8 mouse cellular contexts compared by ENCODE assay signal in genomic region chr4:141272878-141273277, GRCm38 (mm10). TPM values are rescaled to one million over a fixed set of nuclear protein-coding genes. Genes with fewer than 3 reads are reported as not detected.
DNase-seq lines count a peak whose midpoint lies in the region; ATAC-seq and TF ChIP-seq lines count a peak whose summit lies in the region.

No protein-coding gene starts in this region.

- peak overlapping the region; percentile 62 for H3K4me2 ChIP-seq in heart, embryonic 13.5 days
- H3K4me2 ChIP-seq in hindbrain, embryonic 11.5 days (replicated peaks; ENCODE audit: low read depth, low read length) = peak overlapping the region; percentile 21; the same call in 1 of the 2 replicates
- H3K4me2 ChIP-seq in lung, postnatal 0 days (replicated peaks; ENCODE audit: low read depth, low read length) = peak overlapping the region; percentile 44

- peaks cover 39% of the 10 kb centered on the region for H3K4me1 ChIP-seq in heart, embryonic 13.5 days
- H3K4me1 ChIP-seq in hindbrain, embryonic 11.5 days (replicated peaks; ENCODE audit: control insufficient read depth, insufficient read depth, low read length) = peaks cover 9% of the 10 kb centered on the region; the same call in 1 of the 2 replicates
- peaks cover 10% of the 10 kb centered on the region; the same call in 1 of the 2 replicates for H3K4me1 ChIP-seq in lung, postnatal 0 days (ENCODE audit: insufficient read depth, low read depth, low read length)

- H3K27me3 ChIP-seq in heart, embryonic 13.5 days (replicated peaks) = no peaks in the 10 kb centered on the region
- H3K27me3 ChIP-seq in hindbrain, embryonic 11.5 days (ENCODE audit: control insufficient read depth, insufficient read depth, low read length) = peaks cover 10% of the 10 kb centered on the region
- no peaks in the 10 kb centered on the region for H3K27me3 ChIP-seq in lung, postnatal 0 days (replicated peaks; ENCODE audit: insufficient read depth, low read length)
- H3K27me3 ChIP-seq in splenic B cell, adult 2 months (ENCODE audit: control insufficient read depth, insufficient read depth, low read length, poor library complexity, severe bottlenecking) = no peaks in the 10 kb centered on the region

- H3K9me3 ChIP-seq in heart, embryonic 13.5 days = no peaks in the 10 kb centered on the region
- no peaks in the 10 kb centered on the region for H3K9me3 ChIP-seq in hindbrain, embryonic 11.5 days (ENCODE audit: control insufficient read depth, low read length)
- H3K9me3 ChIP-seq in lung, postnatal 0 days (ENCODE audit: low read length) = no peaks in the 10 kb centered on the region

- no peak for ATAC-seq in heart, embryonic 13.5 days (ENCODE audit: extremely low read depth, insufficient number of reproducible peaks, low FRiP score, low TSS enrichment)
- ATAC-seq in activated CD4-positive, CD25-positive, alpha-beta regulatory T cell, adult 4 months = peak; percentile 82
- no peak for ATAC-seq in hindbrain, embryonic 11.5 days (ENCODE audit: low FRiP score)
- ATAC-seq in lung, postnatal 0 days = peak; percentile 39

- H3K36me3 ChIP-seq in heart, embryonic 13.5 days = no peaks in the 10 kb centered on the region
- H3K36me3 ChIP-seq in hindbrain, embryonic 11.5 days (ENCODE audit: control insufficient read depth, insufficient read depth, low read length) = no peaks in the 10 kb centered on the region
- no peaks in the 10 kb centered on the region; the same call in 1 of the 2 replicates for H3K36me3 ChIP-seq in lung, postnatal 0 days (ENCODE audit: insufficient read depth, low read length)
- no peaks in the 10 kb centered on the region for H3K36me3 ChIP-seq in splenic B cell, adult 2 months (ENCODE audit: control insufficient read depth, insufficient read depth, low read length, poor library complexity, severe bottlenecking)

- DNase-seq in heart, postnatal 25 days (ENCODE audit: low spot score) = no peak
- DNase-seq in hindbrain, embryonic 11.5 days (ENCODE audit: low spot score) = no peak
- peak; percentile 90 for DNase-seq in lung, postnatal 0 days (ENCODE audit: low spot score)
- peak; percentile 69 for DNase-seq in splenic B cell, adult 2 months (ENCODE audit: low read depth, low spot score)
- DNase-seq in retina, embryonic 14.5 days (ENCODE audit: low spot score) = no peak
- DNase-seq in gastrocnemius, postnatal 25 days = no peak

- TF ChIP-seq CTCF in lung, postnatal 0 days (IDR thresholded peaks at IDR 0.05) = no peak

- intact Hi-C loops in heart, postnatal 25 days (cut with DNase I) = loop anchor here (1.0 to 10.0 kb wide), 2 partner anchors 90 to 302 kb away; no protein-coding TSS in a partner anchor

- peak overlapping the region; percentile 66 for H3K9ac ChIP-seq in heart, embryonic 13.5 days
- H3K9ac ChIP-seq in hindbrain, embryonic 11.5 days (ENCODE audit: low read depth, low read length) = no peak overlapping the region
- H3K9ac ChIP-seq in lung, postnatal 0 days (replicated peaks; ENCODE audit: low read depth) = peak overlapping the region; percentile 36

- 16% methylated on average over 14 of the region's 14 CpGs for WGBS in heart, embryonic 13.5 days
- WGBS in hindbrain, embryonic 11.5 days = 22% methylated on average over 14 of the region's 14 CpGs
- 5% methylated on average over 14 of the region's 14 CpGs for WGBS in lung, postnatal 0 days

- H3K4me3 ChIP-seq in heart, embryonic 13.5 days = peak overlapping the region; percentile 16
- H3K4me3 ChIP-seq in hindbrain, embryonic 11.5 days (ENCODE audit: low read depth, low read length) = 0 out of 2 replicates have a peak overlapping the region, but pooled peaks have one; percentile 2
- no peak overlapping the region for H3K4me3 ChIP-seq in lung, postnatal 0 days (ENCODE audit: low read depth, low read length)

- no peak overlapping the region for H3K27ac ChIP-seq in heart, embryonic 13.5 days (replicated peaks)
- no peak overlapping the region for H3K27ac ChIP-seq in hindbrain, embryonic 11.5 days (ENCODE audit: low read depth, low read length)
- H3K27ac ChIP-seq in lung, postnatal 0 days (ENCODE audit: low read length) = peak overlapping the region; percentile 64

- TF ChIP-seq EP300 in lung, postnatal 0 days (IDR thresholded peaks at IDR 0.05) = peak; percentile 42; the same call in 1 of the 2 replicates

RNA-seq across cellular contexts. Expression of gene Epha2, which starts 28.2 kb away (rescaled TPM):
- 4.0 and 4.3 TPM in 2 replicates for polyA plus RNA-seq in heart, embryonic 13.5 days (2015; fragmentation: Nextera tagmentation; extraction: Ambion mirVana)
- total RNA-seq in heart, postnatal 25 days (2021) = 1 to 10 TPM; 6.8 to 7.7 TPM
- not detected for polyA plus RNA-seq in activated CD4-positive, CD25-positive, alpha-beta regulatory T cell, adult 4 months (2017; shearing (Covaris generic))
- polyA plus RNA-seq in hindbrain, embryonic 11.5 days (2014; fragmentation: Nextera tagmentation; extraction: Ambion mirVana) = 0.82 and 1.1 TPM in 2 replicates
- polyA plus RNA-seq in lung, postnatal 0 days (2015; fragmentation: Nextera tagmentation; extraction: Ambion mirVana) = 9.7 and 10.3 TPM in 2 replicates
- 1 to 10 TPM; 1.3 to 2.0 TPM for total RNA-seq in gastrocnemius, postnatal 25 days (2021)

RNA-seq across cellular contexts. Expression of gene Arhgef19, which starts 33.6 kb away (rescaled TPM):
- polyA plus RNA-seq in heart, embryonic 13.5 days (2015; fragmentation: Nextera tagmentation; extraction: Ambion mirVana) = 2.2 and 3.1 TPM in 2 replicates
- 10 to 100 TPM; 28.5 to 36.4 TPM for total RNA-seq in heart, postnatal 25 days (2021)
- polyA plus RNA-seq in activated CD4-positive, CD25-positive, alpha-beta regulatory T cell, adult 4 months (2017; shearing (Covaris generic)) = not detected
- polyA plus RNA-seq in hindbrain, embryonic 11.5 days (2014; fragmentation: Nextera tagmentation; extraction: Ambion mirVana) = 2.1 and 3.1 TPM in 2 replicates
- polyA plus RNA-seq in lung, postnatal 0 days (2015; fragmentation: Nextera tagmentation; extraction: Ambion mirVana) = 2.9 and 3.8 TPM in 2 replicates
- under 1 TPM; 0.74 to 0.83 TPM for total RNA-seq in gastrocnemius, postnatal 25 days (2021)

RNA-seq across cellular contexts. Expression of gene Rsg1, which starts 59.1 kb away (rescaled TPM):
- 2.3 and 3.0 TPM in 2 replicates for polyA plus RNA-seq in heart, embryonic 13.5 days (2015; fragmentation: Nextera tagmentation; extraction: Ambion mirVana)
- under 1 TPM; 0.45 to 0.60 TPM for total RNA-seq in heart, postnatal 25 days (2021)
- 1 to 10 TPM; 1.5 to 3.2 TPM for polyA plus RNA-seq in activated CD4-positive, CD25-positive, alpha-beta regulatory T cell, adult 4 months (2017; shearing (Covaris generic))
- 6.3 and 6.8 TPM in 2 replicates for polyA plus RNA-seq in hindbrain, embryonic 11.5 days (2014; fragmentation: Nextera tagmentation; extraction: Ambion mirVana)
- 2.0 and 2.4 TPM in 2 replicates for polyA plus RNA-seq in lung, postnatal 0 days (2015; fragmentation: Nextera tagmentation; extraction: Ambion mirVana)
- total RNA-seq in gastrocnemius, postnatal 25 days (2021) = under 1 TPM in 1 of 2 experiments, not detected in 1; 0.27 TPM

Comparison
In these comparisons a context has a peak if more than half of its experiments do, and no peak if none do; other contexts are left out.
1. ATAC-seq: peak in activated CD4-positive, CD25-positive, alpha-beta regulatory T cell, adult 4 months (single experiment) and lung, postnatal 0 days (single experiment); none in heart, embryonic 13.5 days (single experiment) and hindbrain, embryonic 11.5 days (single experiment).
2. DNase-seq: peak in lung, postnatal 0 days (single experiment) and splenic B cell, adult 2 months (single experiment); none in heart, postnatal 25 days (single experiment), hindbrain, embryonic 11.5 days (single experiment), retina, embryonic 14.5 days (single experiment) and gastrocnemius, postnatal 25 days (single experiment).
3. Peak in every context shown above with its lines, with median percentiles within 50 percentile points of each other: H3K4me2 ChIP-seq.